Mouse (Mus musculus): ENCODE results near the gene Hlcs. TPM values are rescaled to one million over a fixed set of nuclear protein-coding genes. Genes with fewer than 3 reads are reported as not detected.
"Not testable (repeated sequence)": the region's sequence is repeated elsewhere in the genome, so short reads cannot be mapped to it uniquely, and the experiment has no call there.

Hlcs gene
- polyA plus RNA-seq, 1 experiment from 2014 or later, result 8.9 TPM

DNA sequence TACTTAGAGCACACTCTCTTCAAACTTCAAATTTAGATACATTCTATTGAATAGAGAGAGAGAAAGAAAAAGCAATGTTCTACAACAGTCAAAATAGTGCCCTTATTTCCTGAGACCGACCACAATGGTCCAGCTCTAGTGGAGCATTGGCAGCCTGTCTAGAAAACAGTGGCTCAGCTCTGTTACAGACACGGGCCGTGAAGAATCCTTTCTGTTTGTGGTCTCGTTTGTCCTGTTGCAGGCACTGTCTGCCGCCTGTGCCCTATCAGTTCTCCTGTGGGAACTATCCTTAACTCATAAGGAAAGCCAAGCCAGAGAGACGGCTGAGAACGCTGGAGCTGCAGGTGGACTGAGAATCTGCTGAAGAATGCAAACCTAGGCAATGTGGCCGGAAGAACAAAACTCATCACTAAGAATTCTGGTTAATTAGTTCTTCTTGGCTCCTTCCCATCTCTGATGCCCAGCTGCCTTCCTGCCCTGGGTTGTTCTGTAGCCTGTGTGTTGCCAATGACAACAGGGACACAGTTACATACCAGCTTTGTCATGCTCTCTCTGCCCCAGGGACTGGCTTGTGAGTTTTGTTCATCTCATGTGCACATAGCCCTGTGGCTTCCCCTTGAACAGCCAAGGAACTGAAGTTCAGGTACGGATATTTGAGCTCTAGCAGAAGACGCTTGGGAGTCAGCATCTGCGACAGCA, 36.4 kb upstream of the Hlcs start:
- no peaks in the 10 kb centered on the region for H3K9me3 ChIP-seq (ENCODE audit: low read length)
- WGBS, result 58% methylated on average over 11 of the region's 11 CpGs
- H3K4me1 ChIP-seq (ENCODE audit: insufficient read depth, low read length), result peaks cover 9% of the 10 kb centered on the region; the same call in 1 of the 2 replicates
- no peak overlapping the region for H3K27ac ChIP-seq (ENCODE audit: low read length)
- H3K4me2 ChIP-seq (replicated peaks; ENCODE audit: low read depth, low read length), result no peak overlapping the region
- no peak for ATAC-seq (ENCODE audit: low FRiP score, low TSS enrichment)
- no peaks in the 10 kb centered on the region for H3K27me3 ChIP-seq (ENCODE audit: insufficient read depth, low read length)
- H3K9ac ChIP-seq (replicated peaks; ENCODE audit: low read length), result no peak overlapping the region
- H3K4me3 ChIP-seq (ENCODE audit: low read length), result no peak overlapping the region
- H3K36me3 ChIP-seq (ENCODE audit: insufficient read depth, low read length), result no peaks in the 10 kb centered on the region

- no peak overlapping the region for H3K4me3 ChIP-seq (ENCODE audit: low read length)
- H3K4me2 ChIP-seq (replicated peaks; ENCODE audit: low read depth, low read length), result no peak overlapping the region
- H3K9me3 ChIP-seq (ENCODE audit: low read length), result no peaks in the 10 kb centered on the region
- H3K36me3 ChIP-seq (ENCODE audit: insufficient read depth, low read length), result no peaks in the 10 kb centered on the region
- H3K4me1 ChIP-seq (ENCODE audit: insufficient read depth, low read length), result peaks cover 9% of the 10 kb centered on the region; the same call in 1 of the 2 replicates
- no peak overlapping the region for H3K27ac ChIP-seq (ENCODE audit: low read length)
- 70% methylated on average over 2 of the region's 2 CpGs for WGBS
- H3K9ac ChIP-seq (replicated peaks; ENCODE audit: low read length), result no peak overlapping the region
- no peaks in the 10 kb centered on the region for H3K27me3 ChIP-seq (ENCODE audit: insufficient read depth, low read length)
- no peak for ATAC-seq (ENCODE audit: low FRiP score, low TSS enrichment)
Observed at GRCm38 (mm10) chr16:94348779-94349178, 35.4 kb upstream of the Hlcs start.

- ATAC-seq (ENCODE audit: low FRiP score, low TSS enrichment), result no peak
- Histone ChIP-seq H3K27ac (ENCODE audit: low read length) (no peak overlapping the region), H3K36me3 (ENCODE audit: insufficient read depth, low read length) (no peaks in the 10 kb centered on the region), H3K27me3 (ENCODE audit: insufficient read depth, low read length) (no peaks in the 10 kb centered on the region), H3K9me3 (ENCODE audit: low read length) (no peaks in the 10 kb centered on the region), H3K9ac (replicated peaks; ENCODE audit: low read length) (no peak overlapping the region), H3K4me1 (ENCODE audit: insufficient read depth, low read length) (peaks cover 9% of the 10 kb centered on the region; the same call in 1 of the 2 replicates), H3K4me2 (replicated peaks; ENCODE audit: low read depth, low read length) (no peak overlapping the region), H3K4me3 (ENCODE audit: low read length) (no peak overlapping the region)
- WGBS, result 76% methylated on average over 7 of the region's 7 CpGs
Observed at GRCm38 (mm10) chr16:94347080-94347731, 33.8 kb upstream of the Hlcs start.

- Histone ChIP-seq H3K27ac (ENCODE audit: low read length) (no peak overlapping the region), H3K9ac (replicated peaks; ENCODE audit: low read length) (no peak overlapping the region), H3K4me2 (replicated peaks; ENCODE audit: low read depth, low read length) (no peak overlapping the region), H3K9me3 (ENCODE audit: low read length) (no peaks in the 10 kb centered on the region), H3K4me3 (ENCODE audit: low read length) (no peak overlapping the region), H3K36me3 (ENCODE audit: insufficient read depth, low read length) (no peaks in the 10 kb centered on the region), H3K27me3 (ENCODE audit: insufficient read depth, low read length) (no peaks in the 10 kb centered on the region), H3K4me1 (ENCODE audit: insufficient read depth, low read length) (peaks cover 9% of the 10 kb centered on the region; the same call in 1 of the 2 replicates)
- WGBS, result 84% methylated on average over 1 of the region's 1 CpGs
- no peak for ATAC-seq (ENCODE audit: low FRiP score, low TSS enrichment)
Observed at GRCm38 (mm10) chr16:94345733-94346132, 32.4 kb upstream of the Hlcs start.

- not testable (repeated sequence) for H3K9ac ChIP-seq (replicated peaks; ENCODE audit: low read length); H3K27ac ChIP-seq (ENCODE audit: low read length); ATAC-seq (ENCODE audit: low FRiP score, low TSS enrichment); H3K4me2 ChIP-seq (replicated peaks; ENCODE audit: low read depth, low read length); H3K27me3 ChIP-seq (ENCODE audit: insufficient read depth, low read length); H3K4me1 ChIP-seq (ENCODE audit: insufficient read depth, low read length); H3K36me3 ChIP-seq (ENCODE audit: insufficient read depth, low read length); H3K4me3 ChIP-seq (ENCODE audit: low read length); H3K9me3 ChIP-seq (ENCODE audit: low read length)
- 90% methylated on average over 18 of the region's 22 CpGs for WGBS
Observed at GRCm38 (mm10) chr16:94339164-94340160, 26.1 kb upstream of the Hlcs start.

DNA sequence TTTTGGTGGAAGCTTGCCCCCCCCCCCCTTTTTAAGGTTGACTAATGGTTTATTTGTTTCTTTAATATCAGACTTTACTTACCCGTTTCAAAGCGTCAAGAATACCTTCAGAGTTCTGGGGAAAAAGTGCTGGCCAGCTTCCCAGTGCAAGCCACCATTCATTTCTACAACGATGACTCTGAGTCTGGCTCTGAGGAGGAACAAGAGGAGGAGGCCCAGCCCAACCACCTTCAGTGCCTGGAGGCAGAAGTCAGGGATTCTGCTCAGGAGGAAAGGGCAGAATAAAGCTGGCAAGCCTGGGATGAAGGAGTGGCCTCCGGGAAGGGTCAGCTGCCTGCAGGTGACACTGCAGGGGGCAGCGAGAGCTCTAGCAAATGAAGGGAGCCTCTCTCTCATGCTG, 22.3 kb upstream of the Hlcs start:
- H3K9me3 ChIP-seq (ENCODE audit: low read length), result 0 out of 2 replicates have a peak, but pooled peaks cover 2% of the 10 kb centered on the region
- WGBS, result 39% methylated on average over 5 of the region's 5 CpGs
- no peaks in the 10 kb centered on the region for H3K36me3 ChIP-seq (ENCODE audit: insufficient read depth, low read length)
- no peak overlapping the region for H3K4me3 ChIP-seq (ENCODE audit: low read length)
- peaks cover under 1% of the 10 kb centered on the region; the same call in 1 of the 2 replicates for H3K4me1 ChIP-seq (ENCODE audit: insufficient read depth, low read length)
- H3K9ac ChIP-seq (replicated peaks; ENCODE audit: low read length), result no peak overlapping the region
- no peak overlapping the region for H3K27ac ChIP-seq (ENCODE audit: low read length)
- H3K27me3 ChIP-seq (ENCODE audit: insufficient read depth, low read length), result no peaks in the 10 kb centered on the region
- ATAC-seq (ENCODE audit: low FRiP score, low TSS enrichment), result no peak
- H3K4me2 ChIP-seq (replicated peaks; ENCODE audit: low read depth, low read length), result no peak overlapping the region

- Histone ChIP-seq H3K27ac (ENCODE audit: low read length) (no peak overlapping the region), H3K9me3 (ENCODE audit: low read length) (no peaks in the 10 kb centered on the region), H3K4me2 (replicated peaks; ENCODE audit: low read depth, low read length) (no peak overlapping the region), H3K4me3 (ENCODE audit: low read length) (no peak overlapping the region), H3K36me3 (ENCODE audit: insufficient read depth, low read length) (no peaks in the 10 kb centered on the region), H3K9ac (replicated peaks; ENCODE audit: low read length) (no peak overlapping the region), H3K4me1 (ENCODE audit: insufficient read depth, low read length) (peaks cover 21% of the 10 kb centered on the region), H3K27me3 (ENCODE audit: insufficient read depth, low read length) (peaks cover 4% of the 10 kb centered on the region; the same call in 1 of the 2 replicates)
- WGBS, result 68% methylated on average over 5 of the region's 5 CpGs
- no peak for ATAC-seq (ENCODE audit: low FRiP score, low TSS enrichment)
Observed at GRCm38 (mm10) chr16:94331886-94332252, 18.5 kb upstream of the Hlcs start.

GRCm38 (mm10) chr16:94331233-94331885, 18.0 kb upstream of the Hlcs start:
- 81% methylated on average over 9 of the region's 9 CpGs for WGBS
- H3K9ac ChIP-seq (replicated peaks; ENCODE audit: low read length), result no peak overlapping the region
- no peak for ATAC-seq (ENCODE audit: low FRiP score, low TSS enrichment)

GRCm38 (mm10) chr16:94330429-94330828, 17.1 kb upstream of the Hlcs start:
- WGBS, result 52% methylated on average over 5 of the region's 5 CpGs
- Histone ChIP-seq H3K27ac (ENCODE audit: low read length) (no peak overlapping the region; the same call in 1 of the 2 replicates), H3K4me3 (ENCODE audit: low read length) (no peak overlapping the region), H3K9ac (replicated peaks; ENCODE audit: low read length) (no peak overlapping the region), H3K36me3 (ENCODE audit: insufficient read depth, low read length) (no peaks in the 10 kb centered on the region), H3K4me1 (ENCODE audit: insufficient read depth, low read length) (peaks cover 21% of the 10 kb centered on the region), H3K9me3 (ENCODE audit: low read length) (no peaks in the 10 kb centered on the region), H3K4me2 (replicated peaks; ENCODE audit: low read depth, low read length) (no peak overlapping the region), H3K27me3 (ENCODE audit: insufficient read depth, low read length) (peaks cover 11% of the 10 kb centered on the region; the same call in 1 of the 2 replicates)
- ATAC-seq (ENCODE audit: low FRiP score, low TSS enrichment), result no peak

More at GRCm38 (mm10) chr16:94331233-94331885, 18.0 kb upstream of the Hlcs start:
- no peak overlapping the region for H3K4me3 ChIP-seq (ENCODE audit: low read length)
- no peaks in the 10 kb centered on the region for H3K36me3 ChIP-seq (ENCODE audit: insufficient read depth, low read length)
- no peak overlapping the region for H3K4me2 ChIP-seq (replicated peaks; ENCODE audit: low read depth, low read length)
- H3K9me3 ChIP-seq (ENCODE audit: low read length), result no peaks in the 10 kb centered on the region
- H3K27me3 ChIP-seq (ENCODE audit: insufficient read depth, low read length), result peaks cover 6% of the 10 kb centered on the region; the same call in 1 of the 2 replicates
- H3K27ac ChIP-seq (ENCODE audit: low read length), result no peak overlapping the region
- peaks cover 21% of the 10 kb centered on the region for H3K4me1 ChIP-seq (ENCODE audit: insufficient read depth, low read length)

Data from kidney, embryonic 16.5 days (tissue).